ENCODE assay signal across 8 mouse cellular contexts in the genomic region with DNA sequence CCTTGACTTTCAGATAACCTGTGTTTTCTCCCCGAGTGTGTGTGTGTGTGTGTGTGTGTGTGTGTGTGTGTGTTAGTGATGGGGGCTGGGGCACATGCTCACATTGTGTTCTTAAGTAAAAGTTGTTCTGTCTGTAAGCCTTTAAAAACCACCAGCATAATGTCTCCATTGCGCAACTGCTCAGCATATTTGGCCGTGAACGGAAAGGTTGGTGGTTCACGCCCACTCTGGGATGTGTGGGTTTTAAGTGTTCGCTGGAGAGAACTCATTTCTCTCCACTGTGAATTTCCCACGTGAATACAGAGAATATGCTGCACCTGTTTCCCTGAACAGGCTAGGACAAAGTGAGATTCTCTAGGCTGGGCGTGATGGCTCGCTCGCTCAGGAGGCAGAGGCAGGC.
DNase-seq lines count a peak whose midpoint lies in the region; ATAC-seq and TF ChIP-seq lines count a peak whose summit lies in the region.

No protein-coding gene starts in this region.

- no peaks in the 10 kb centered on the region for H3K27me3 ChIP-seq in hindbrain, embryonic 12.5 days
- H3K27me3 ChIP-seq in hindbrain, postnatal 0 days (ENCODE audit: insufficient read depth, low read length), result no peaks in the 10 kb centered on the region
- H3K27me3 ChIP-seq in embryonic facial prominence, embryonic 12.5 days, result peaks cover 14% of the 10 kb centered on the region
- no peaks in the 10 kb centered on the region for H3K27me3 ChIP-seq in liver, embryonic 14.5 days (ENCODE audit: control insufficient read depth, insufficient read depth, low read length)

- peaks cover 15% of the 10 kb centered on the region for H3K36me3 ChIP-seq in hindbrain, embryonic 12.5 days
- peaks cover 4% of the 10 kb centered on the region; the same call in 1 of the 2 replicates for H3K36me3 ChIP-seq in hindbrain, postnatal 0 days (ENCODE audit: insufficient read depth, low read length)
- H3K36me3 ChIP-seq in embryonic facial prominence, embryonic 12.5 days, result no peaks in the 10 kb centered on the region
- H3K36me3 ChIP-seq in liver, embryonic 14.5 days (replicated peaks; ENCODE audit: control insufficient read depth, insufficient read depth, low read depth), result no peaks in the 10 kb centered on the region

- no peak overlapping the region for H3K4me3 ChIP-seq in hindbrain, embryonic 12.5 days
- no peak overlapping the region for H3K4me3 ChIP-seq in hindbrain, postnatal 0 days (ENCODE audit: low read length)
- no peak overlapping the region for H3K4me3 ChIP-seq in embryonic facial prominence, embryonic 12.5 days
- no peak overlapping the region for H3K4me3 ChIP-seq in liver, embryonic 14.5 days (ENCODE audit: insufficient read depth in 1 of 2, low read depth in 2 of 2, low read length in 2 of 2)

- no peak for ATAC-seq in hindbrain, embryonic 12.5 days (ENCODE audit: low FRiP score)
- ATAC-seq in hindbrain, postnatal 0 days, result no peak
- ATAC-seq in embryonic facial prominence, embryonic 12.5 days (ENCODE audit: insufficient number of reproducible peaks, insufficient read depth, low FRiP score, low TSS enrichment), result no peak
- no peak for ATAC-seq in liver, embryonic 14.5 days (ENCODE audit: insufficient read depth)

- no peak overlapping the region for H3K9ac ChIP-seq in hindbrain, embryonic 12.5 days
- H3K9ac ChIP-seq in hindbrain, postnatal 0 days (replicated peaks; ENCODE audit: low read length), result no peak overlapping the region
- no peak overlapping the region; the same call in 1 of the 2 replicates for H3K9ac ChIP-seq in embryonic facial prominence, embryonic 12.5 days
- H3K9ac ChIP-seq in liver, embryonic 14.5 days (replicated peaks), result no peak overlapping the region

- H3K4me2 ChIP-seq in hindbrain, embryonic 12.5 days (replicated peaks), result peak overlapping the region; percentile 18; the same call in 1 of the 2 replicates
- no peak overlapping the region for H3K4me2 ChIP-seq in hindbrain, postnatal 0 days (ENCODE audit: low read depth, low read length)
- peak overlapping the region; percentile 46 for H3K4me2 ChIP-seq in embryonic facial prominence, embryonic 12.5 days (replicated peaks)
- H3K4me2 ChIP-seq in liver, embryonic 14.5 days (ENCODE audit: low read depth), result peak overlapping the region; percentile 38; the same call in 1 of the 2 replicates

- TF ChIP-seq EP300 in liver, embryonic 14.5 days (IDR thresholded peaks at IDR 0.05; ENCODE audit: low read depth), result no peak

- H3K27ac ChIP-seq in hindbrain, embryonic 12.5 days, result no peak overlapping the region
- no peak overlapping the region for H3K27ac ChIP-seq in hindbrain, postnatal 0 days
- peak overlapping the region; percentile 73 for H3K27ac ChIP-seq in embryonic facial prominence, embryonic 12.5 days
- H3K27ac ChIP-seq in liver, embryonic 14.5 days, result no peak overlapping the region

- H3K9me3 ChIP-seq in hindbrain, embryonic 12.5 days (replicated peaks), result no peaks in the 10 kb centered on the region
- H3K9me3 ChIP-seq in hindbrain, postnatal 0 days (ENCODE audit: low read length), result no peaks in the 10 kb centered on the region
- no peaks in the 10 kb centered on the region for H3K9me3 ChIP-seq in embryonic facial prominence, embryonic 12.5 days
- no peaks in the 10 kb centered on the region for H3K9me3 ChIP-seq in liver, embryonic 14.5 days (ENCODE audit: control insufficient read depth, low read length)

- peaks cover 12% of the 10 kb centered on the region for H3K4me1 ChIP-seq in hindbrain, embryonic 12.5 days
- peaks cover 3% of the 10 kb centered on the region; the same call in 1 of the 2 replicates for H3K4me1 ChIP-seq in hindbrain, postnatal 0 days (ENCODE audit: insufficient read depth, low read length)
- H3K4me1 ChIP-seq in embryonic facial prominence, embryonic 12.5 days, result peaks cover 32% of the 10 kb centered on the region
- H3K4me1 ChIP-seq in liver, embryonic 14.5 days (replicated peaks; ENCODE audit: control insufficient read depth in 2 of 2, insufficient read depth in 2 of 2, low read length in 1 of 2), result peaks cover 0 to 3% of the 10 kb centered on the region in 2 experiments; a peak in 1 of 4 replicates

- 90% methylated on average over 10 of the region's 10 CpGs for WGBS in hindbrain, embryonic 12.5 days
- WGBS in hindbrain, postnatal 0 days, result 89% methylated on average over 10 of the region's 10 CpGs
- 83% methylated on average over 10 of the region's 10 CpGs for WGBS in embryonic facial prominence, embryonic 12.5 days
- 46% methylated on average over 10 of the region's 10 CpGs for WGBS in liver, embryonic 14.5 days (ENCODE audit: insufficient replicate concordance)

- no peak for DNase-seq in hindbrain, postnatal 0 days (ENCODE audit: low spot score)
- peak; percentile 36 for DNase-seq in CD4-positive helper T cell, adult 2 months (ENCODE audit: low read depth, low spot score)
- DNase-seq in liver, embryonic 14.5 days (ENCODE audit: low read depth in 3 of 3, low spot score in 3 of 3), result no peak
- no peak for DNase-seq in testis, postnatal 10 days (ENCODE audit: low spot score)
- DNase-seq in MN1 (ENCODE audit: low spot score), result no peak
- DNase-seq in cerebellum, postnatal 4 days (ENCODE audit: low spot score in 2 of 2), result no peak

- TF ChIP-seq CTCF in hindbrain, postnatal 0 days (IDR thresholded peaks at IDR 0.05; ENCODE audit: low read depth), result no peak
- no peak for TF ChIP-seq CTCF in liver, embryonic 14.5 days (IDR thresholded peaks at IDR 0.05; ENCODE audit: low read depth)
